Mouse (Mus musculus): ENCODE results near the gene Hepacam.

The Hepacam gene

DNA sequence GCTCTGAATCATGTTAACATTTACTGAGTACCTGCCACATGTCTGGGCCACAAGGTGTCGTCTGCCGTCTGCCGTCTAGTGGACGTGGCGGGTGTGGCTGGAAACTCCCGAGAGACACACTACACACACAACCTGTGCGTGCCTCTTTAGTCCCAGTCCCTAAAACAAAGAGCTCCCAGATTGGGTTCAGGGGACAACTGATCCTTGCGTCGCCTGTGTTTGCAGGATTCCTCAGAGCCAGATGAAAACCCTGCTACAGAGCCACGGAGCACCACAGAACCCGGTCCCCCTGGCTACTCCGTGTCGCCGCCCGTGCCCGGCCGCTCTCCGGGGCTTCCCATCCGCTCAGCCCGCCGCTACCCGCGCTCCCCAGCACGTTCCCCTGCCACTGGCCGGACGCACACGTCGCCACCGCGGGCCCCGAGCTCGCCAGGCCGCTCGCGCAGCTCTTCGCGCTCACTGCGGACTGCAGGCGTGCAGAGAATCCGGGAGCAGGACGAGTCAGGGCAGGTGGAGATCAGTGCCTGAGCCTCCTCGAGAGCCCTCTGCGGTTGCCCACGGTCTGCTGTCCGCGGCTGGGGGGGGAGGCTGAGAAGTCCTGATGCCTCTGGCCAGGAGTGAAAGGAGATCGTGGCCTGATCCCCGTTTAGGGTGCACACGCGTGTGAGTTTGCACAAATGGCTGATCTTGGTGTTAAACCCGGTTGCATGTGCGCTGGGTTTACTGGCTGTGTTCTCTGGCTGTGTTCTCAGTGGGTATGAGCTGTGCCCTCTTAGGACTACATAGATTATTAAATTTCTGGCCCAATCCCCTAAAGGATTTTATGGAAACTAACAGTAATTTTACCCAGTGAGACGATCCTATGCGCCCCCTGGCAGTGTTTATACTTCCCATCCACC lies 17.4 kb downstream of the Hepacam start:
- peak; percentile 10 for DNase-seq

DNA sequence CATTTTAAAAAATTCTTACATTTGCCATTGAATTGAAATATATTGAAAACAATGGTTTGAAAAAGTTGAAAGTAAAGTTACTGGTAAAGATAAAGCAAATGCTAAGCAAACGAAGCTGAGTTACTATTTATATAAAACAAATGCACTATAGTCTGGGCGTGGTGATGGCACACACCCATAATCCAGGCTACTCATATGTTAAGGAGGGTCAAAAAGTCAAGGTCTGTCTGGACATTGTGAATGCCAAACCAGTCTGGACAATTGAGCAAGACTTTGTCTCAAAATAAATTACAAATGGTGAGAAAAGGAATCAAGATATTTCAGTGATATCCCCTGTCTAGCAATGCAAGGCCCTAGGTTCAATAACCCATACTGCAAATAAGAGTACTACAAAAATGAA lies 23.7 kb downstream of the Hepacam start:
- DNase-seq = no peak

DNA sequence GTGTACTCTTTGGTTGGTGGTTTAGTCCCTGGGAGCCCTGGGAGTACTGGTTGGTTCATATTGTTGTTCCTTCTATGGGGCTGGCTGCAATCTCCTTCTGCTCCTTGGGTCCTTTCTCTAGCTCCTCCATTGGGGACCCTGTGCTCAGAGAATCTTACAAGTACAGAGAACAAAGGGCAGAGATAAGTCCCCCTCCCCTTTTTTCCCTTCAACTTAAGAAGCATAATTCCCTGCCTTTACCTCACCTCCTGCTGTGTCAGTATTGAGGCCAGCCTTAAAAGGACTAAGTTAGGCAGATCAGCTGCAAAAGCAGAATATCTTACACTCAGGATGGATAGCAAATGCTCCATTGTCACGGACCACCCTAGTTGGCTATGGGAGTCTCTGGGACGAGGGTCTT lies 24.9 kb downstream of the Hepacam start:
- DNase-seq = no peak

DNA sequence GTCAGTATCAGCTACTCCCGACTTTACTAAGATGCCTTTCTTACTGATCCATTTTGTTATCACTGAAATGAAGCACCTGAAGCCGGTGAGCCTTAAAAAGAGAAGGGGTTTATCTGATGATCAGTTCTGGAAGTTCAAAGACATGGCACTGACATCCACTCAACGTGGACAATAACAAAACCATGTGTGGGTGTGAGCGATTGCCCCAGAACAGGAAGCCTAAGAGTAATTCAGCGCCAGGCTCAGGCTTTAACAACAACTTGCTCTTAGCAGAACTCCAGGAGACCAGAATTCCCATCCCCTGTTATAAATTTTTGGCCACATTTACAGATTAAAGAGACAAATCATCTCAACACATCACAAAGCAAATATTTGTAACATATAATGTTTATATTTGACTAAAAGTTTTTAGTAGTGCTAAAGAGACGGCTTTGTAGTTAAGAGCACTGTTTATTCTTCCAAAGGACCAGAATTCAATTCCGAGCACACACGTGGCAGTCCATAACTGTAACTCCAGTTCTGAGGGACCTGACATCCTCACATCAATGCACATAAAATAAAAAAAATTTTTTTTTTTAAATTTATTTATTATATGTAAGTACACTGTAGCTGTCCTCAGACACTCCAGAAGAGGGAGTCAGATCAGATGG lies 26.5 kb downstream of the Hepacam start:
- no peak for DNase-seq

DNA sequence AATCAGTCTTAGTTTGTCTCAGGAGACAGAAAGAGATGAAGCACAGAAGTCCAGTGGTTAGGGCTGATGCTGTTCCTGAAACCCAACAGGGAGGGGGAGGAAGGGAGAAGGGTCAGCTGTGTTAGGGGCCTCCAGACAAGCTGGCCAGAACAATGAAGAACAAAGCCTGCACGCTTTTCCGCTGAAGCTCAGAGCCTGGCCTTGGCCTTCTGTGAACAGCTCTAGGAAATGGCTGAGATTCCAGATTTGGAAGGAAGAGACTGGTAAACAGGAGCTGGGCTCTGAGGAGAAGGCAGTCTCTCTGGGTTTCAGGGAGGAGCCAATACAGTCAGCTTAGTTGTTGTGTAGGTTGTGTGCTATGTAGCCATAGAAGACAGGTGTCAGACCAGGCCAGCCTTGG lies 33.4 kb downstream of the Hepacam start:
- DNase-seq = no peak

DNA sequence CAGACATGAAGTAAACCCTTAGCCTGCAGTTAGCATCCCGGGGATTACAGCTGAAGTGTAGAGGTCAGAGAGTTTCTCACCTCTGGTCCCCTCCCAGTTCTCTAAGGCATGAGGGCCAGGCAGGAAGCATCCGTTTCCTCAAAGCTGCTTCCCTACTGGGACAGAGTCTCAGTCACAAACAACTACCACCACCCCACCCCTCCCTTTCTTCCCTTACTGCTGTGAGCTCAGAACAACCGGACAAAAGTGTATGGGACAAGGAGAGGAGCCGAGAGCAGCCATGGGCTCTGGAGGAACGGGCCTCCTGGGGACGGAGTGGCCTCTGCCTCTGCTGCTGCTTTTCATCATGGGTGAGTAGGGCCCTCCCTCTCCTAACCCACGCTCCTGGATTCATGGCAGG lies 34.7 kb downstream of the Hepacam start, which contains the start of gene Robo4:
TSS of gene Robo4 (plus strand) at position 96 of the 400 bp plus-strand sequence.
- DNase-seq = no peak

DNA sequence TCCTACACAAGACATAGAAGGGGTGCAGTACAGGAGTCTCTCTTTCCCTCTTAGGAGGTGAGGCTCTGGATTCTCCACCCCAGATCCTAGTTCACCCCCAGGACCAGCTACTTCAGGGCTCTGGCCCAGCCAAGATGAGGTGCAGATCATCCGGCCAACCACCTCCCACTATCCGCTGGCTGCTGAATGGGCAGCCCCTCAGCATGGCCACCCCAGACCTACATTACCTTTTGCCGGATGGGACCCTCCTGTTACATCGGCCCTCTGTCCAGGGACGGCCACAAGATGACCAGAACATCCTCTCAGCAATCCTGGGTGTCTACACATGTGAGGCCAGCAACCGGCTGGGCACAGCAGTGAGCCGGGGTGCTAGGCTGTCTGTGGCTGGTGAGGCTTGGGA lies 35.4 kb downstream of the Hepacam start:
- DNase-seq = no peak

DNA sequence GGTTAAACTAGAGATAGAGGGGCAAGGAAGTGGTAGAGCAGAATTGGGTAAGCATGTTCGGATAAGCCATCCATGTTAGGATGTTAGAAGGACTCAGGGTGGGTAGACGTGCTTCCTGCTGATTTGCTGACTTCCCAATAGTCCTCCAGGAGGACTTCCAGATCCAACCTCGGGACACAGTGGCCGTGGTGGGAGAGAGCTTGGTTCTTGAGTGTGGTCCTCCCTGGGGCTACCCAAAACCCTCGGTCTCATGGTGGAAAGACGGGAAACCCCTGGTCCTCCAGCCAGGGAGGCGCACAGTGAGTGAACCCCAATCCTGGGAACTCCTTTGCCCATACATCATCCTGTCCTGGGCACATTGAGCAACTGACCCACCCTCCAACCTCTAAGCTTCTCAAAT lies 35.9 kb downstream of the Hepacam start:
- DNase-seq = no peak

DNA sequence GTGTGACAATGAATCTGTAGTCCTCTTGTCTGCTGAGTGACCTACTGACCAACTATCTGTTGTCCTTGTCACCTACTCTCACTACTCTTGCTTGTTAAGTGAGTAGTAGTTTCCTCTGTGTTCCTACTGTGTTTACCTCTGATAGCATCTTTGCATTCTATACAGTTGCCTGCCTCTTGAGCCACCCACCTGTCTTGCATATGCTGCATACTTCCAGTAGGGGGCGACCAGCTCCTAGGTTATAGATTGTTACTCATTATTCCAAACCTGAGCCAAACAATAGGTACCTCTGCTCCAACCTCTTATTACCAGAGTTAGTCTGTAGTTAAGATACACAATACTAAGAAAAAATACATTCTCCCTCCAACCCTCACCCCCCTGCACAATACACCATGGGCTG lies 39.2 kb downstream of the Hepacam start:
- peak; percentile 46 for DNase-seq

DNA sequence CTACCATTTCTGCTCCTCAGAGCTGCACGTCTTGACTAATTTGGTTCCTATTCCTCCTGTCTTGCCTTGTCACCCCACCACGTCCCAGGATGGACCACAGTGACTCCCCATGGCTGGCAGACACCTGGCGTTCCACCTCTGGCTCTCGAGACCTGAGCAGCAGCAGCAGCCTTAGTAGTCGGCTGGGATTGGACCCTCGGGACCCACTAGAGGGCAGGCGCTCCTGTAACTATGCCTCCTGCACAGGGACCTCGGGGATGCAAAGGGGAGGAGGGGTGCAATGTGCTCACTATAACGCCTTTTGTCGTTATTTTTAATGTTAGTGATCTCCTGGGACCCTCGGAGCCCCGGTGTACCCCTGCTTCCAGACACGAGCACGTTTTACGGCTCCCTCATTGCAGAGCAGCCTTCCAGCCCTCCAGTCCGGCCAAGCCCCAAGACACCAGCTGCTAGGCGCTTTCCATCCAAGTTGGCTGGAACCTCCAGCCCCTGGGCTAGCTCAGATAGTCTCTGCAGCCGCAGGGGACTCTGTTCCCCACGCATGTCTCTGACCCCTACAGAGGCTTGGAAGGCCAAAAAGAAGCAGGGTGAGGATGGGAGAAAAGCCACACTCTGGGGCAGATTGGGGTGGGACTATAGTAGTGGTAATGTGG lies 40.8 kb downstream of the Hepacam start:
- no peak for DNase-seq

DNA sequence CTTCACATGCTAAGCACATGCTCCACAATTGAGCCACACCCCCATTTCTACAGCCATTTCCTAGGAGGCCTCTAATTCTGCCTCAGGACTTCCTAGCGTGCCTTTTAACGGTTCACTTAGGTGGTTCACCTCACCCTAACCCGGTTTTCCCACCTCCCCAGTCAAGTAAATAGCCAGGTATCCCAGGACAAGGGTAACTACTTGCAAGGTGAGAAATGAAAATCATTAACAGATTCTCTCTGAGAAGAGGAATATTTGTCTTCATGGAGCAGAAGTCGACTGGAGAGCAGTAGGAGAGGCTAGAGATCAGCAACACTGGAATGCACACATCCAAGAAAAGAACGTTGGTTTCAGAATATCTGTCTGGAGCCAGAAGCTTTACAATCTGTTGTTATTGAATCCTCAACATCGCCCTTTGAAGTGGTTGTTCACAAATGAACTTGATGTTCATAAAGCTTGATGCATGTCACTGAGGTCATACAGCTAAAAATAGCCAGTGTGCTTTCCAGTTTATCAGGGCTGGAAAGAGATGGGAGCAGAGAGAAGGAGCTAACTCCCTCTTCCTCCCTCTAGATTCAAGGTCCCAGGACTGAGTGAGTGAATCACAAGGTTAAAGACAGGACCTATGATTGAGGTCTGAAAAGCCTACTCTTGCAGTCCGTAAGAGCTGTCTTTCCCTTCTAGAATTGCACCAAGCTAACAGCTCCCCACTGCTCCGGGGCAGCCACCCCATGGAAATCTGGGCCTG lies 42.7 kb downstream of the Hepacam start:
- no peak for DNase-seq

DNA sequence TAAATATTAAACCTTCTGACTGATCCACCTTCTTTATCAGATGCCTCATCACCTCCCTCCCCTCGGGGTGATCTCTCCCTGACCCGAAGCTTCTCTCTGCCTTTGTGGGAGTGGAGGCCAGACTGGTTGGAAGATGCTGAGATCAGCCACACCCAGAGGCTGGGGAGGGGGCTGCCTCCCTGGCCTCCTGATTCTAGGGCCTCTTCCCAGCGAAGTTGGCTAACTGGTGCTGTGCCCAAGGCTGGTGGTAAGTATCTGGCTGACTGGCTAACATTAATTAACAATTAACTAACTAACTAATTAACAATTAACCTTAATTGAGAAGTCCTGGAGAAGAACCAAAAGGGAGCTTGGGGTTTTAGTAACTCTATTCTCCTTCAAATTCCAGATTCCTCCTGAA lies 45.8 kb downstream of the Hepacam start:
- no peak for DNase-seq

DNA sequence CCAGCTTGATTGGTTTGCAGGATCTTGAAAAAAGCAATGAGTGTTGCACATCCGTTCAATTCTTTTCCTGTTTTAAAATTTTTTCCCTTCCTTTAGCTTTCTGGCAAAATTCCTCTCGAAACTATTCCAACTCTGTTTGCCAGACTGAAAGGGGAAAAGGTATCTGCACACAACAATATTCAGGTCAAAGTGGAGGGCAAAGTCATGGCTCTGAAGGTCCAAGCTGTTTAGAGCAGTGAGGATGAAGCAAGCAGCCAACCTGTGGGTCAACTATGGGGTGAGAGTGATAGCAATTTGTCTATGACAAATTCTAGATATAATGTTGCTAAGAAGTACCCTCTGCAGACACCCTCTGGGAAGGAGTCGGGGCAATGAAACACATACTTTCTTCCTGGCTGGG lies 47.5 kb downstream of the Hepacam start:
- DNase-seq = no peak

DNA sequence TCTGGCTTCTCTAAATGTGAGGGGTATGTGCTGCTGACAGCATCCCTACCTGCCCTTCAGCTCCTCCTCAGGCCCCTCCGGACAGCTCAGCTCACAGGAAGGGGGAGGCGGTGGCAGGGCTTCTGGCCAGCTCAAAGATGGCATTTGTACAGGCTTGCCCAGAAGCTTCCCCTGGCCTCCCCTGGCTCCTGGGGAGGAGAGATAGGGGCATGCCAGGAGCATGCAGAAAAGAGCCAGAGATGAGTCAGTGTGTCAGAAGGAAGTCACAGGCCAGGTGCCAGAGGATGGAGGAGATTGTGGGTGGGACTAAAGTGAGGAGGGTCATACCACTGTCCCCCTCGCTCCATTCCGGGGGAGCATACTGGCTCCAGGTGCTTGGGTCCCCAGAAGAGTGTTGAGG lies 51.6 kb downstream of the Hepacam start:
- DNase-seq = no peak

DNA sequence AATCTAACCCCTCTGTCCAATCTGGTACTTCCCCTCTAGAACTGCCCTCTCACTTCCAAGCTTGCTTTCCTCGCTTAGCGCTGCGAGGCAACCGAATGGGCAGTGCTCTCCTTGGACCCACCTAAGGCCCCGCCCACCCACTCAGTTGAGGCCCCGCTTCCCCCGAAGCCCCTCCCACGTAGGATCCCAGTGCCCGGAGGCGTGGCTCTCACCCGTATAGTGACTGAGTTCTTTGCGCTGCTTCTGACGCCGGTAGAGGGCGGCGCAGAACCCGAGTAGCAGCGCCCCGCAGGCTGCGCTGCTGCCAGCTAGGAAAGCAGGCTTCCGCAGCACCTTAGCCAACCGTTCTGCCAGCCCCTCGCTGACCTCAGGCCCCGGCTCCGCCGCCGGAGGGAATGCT lies 53.5 kb downstream of the Hepacam start:
- DNase-seq = peak; percentile 89

DNA sequence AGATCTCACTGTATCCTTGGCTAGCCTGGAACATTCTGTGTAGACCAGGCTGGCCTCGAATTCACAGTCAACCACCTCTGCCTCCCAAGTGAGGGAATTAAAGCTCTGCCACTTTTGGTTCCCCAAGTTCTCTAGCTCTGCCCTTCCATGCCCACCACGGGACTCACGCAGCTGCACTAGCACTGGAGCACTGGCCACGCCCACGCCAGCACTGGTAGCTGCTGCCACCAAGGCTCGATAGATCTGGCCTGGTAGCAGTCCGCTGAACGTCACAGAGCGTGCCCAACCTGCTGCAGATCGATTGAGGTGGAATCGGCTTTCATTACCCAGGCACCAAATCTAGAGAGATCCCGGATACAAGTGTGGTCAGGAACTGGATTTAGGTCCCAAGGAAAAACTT lies 54.1 kb downstream of the Hepacam start:
- DNase-seq = peak; percentile 76

DNA sequence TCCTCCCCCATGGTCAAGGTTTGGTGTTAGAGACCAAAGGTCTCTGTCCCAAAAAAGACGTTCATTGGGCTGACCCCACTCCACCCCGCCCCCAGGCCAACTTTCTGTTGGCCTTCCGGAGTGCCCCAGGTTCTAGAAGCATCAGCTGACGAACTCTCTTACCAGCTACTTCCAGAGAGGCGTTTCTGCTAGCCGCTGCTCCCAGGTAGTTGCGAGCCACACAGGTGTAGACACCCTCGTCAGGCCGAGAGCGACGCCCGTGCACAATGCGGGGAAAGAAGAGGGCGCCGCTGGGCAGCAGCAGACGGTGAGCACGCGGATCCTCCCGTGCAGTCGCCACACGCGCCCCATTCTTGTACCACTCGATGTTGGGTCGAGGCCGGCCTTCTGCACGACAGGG lies 62.2 kb downstream of the Hepacam start:
- no peak for DNase-seq

DNA sequence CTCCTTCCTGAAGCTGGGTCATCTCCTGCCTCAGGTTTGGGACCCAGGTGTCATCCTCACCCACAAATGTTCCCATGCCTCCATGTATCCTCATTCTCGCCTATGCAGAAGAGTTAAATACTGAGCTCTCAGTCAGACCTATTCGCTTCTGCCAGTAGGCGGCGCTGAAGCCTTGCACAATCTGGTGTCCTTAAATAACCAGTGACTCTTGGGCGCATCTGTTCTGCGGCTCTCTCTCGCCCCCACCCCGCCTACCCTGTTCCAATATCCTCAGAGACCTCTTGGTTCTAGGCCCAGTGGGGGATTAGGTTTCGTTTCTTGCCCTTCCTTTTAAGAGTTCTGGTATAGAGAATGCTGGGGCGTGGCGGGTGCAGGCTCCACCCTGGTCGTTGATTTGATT lies 63.4 kb downstream of the Hepacam start:
- DNase-seq = peak; percentile 91

DNA sequence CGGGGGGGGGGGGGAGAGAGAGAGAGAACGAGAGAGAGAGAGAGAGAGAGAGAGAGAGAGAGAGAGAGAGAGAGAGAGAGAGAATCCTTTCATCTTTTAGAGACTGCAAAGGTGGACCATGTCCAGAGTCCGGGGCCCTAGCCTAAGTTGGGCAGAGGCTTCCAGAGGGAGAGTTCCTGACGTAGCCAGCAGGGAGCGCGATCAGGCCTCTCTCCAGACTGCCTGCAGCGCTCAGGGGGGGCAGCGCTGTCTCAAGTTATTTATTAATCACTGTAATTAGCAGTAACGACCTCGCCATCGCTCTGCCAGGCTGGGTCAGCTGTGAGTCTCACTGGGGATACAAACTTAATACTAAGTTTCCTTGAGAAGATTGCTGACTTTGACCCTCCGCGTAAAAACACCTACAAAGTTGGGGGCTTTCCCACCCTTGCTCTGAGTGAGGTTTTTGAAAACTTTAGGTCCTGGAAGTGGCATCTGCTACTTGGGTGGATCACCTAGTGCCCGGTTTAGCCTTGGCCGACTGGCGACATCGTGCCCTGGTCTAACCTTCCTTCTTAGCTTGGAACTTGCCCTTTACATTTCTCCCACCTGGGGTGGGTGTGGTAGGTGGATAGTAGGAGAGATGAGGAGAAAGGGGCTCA lies 65.0 kb downstream of the Hepacam start:
- DNase-seq = peak; percentile 47

DNA sequence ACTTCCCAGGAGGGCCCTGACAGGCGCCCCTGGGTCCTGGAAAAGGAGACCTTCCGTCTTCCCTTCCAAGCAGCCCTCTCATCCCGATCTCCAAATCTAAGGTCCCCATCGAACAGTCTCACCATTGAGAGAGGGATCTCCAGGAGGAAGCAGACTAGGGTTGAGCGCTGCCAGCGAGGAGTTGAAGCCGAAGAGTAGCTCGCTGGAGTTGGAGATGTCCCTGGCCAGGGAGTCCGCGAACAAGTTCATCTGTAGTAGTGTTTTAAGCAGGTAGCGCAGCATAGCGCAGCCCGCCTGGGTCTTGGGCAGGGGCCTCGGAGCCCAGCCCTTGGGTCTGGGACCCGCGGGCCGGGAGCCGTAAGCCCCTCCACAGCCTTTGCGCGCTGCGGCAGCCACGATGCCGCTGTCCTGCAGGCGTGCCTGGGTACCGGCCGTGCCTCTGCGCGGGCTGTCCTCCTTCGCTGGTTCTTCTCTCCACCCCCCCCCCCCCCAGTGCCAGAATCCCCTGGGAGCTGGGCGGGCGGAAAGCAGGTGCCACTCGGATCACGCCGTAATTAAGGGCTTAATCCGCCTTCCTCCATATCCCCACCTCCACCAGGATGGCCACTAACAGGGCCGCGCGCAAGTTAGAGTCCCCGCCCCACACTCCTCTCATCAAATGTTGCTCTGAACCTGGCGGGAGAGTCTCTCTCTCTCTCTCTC lies 65.7 kb downstream of the Hepacam start, which contains the start of gene Robo3:
TSS of gene Robo3 (minus strand) at position 527 of the 702 bp plus-strand sequence.
- DNase-seq = no peak

DNA sequence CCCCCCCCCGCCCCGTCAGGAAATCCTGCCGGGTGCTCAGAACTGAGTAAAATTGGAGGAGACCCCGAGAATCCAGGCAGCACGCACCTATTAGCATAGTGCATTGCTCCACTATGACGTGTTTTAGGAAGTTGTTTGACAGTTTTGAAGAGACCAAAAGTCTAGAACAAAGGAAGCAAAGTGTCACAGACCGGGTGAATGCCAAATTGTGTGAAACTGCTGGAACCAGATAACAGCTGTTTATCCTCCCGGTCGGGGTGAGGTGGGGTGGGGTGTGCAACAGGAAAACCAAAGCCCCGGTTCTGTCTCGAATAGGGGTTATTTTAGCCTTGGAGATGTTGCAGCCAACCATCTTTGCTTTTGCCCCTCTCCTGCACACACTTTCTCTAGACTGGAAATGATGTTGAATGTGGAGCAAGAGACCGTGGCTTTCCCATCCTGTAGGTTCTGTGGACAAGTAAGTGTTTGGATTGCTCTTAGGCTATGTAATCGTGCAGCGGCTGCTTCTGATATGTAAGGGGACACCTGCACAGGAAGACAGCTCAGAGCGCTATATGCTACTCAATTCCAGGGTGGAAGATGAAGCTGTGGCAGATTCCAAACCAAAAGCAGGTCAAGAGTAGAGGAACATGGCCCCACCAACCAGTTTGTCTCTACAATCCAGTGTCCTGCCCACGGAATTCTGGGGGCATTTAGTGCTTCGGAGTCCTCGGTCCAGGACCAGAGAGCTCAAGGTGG lies 66.8 kb downstream of the Hepacam start:
- no peak for DNase-seq
